Mouse (Mus musculus) kidney, postnatal 36 days (tissue): ENCODE measurements around the gene Gm28363.
"Not testable (repeated sequence)": the region's sequence is repeated elsewhere in the genome, so short reads cannot be mapped to it uniquely, and the experiment has no call there.

Experiments
- DNase-seq, 2 experiments: peaks; one replicate each; pipeline ENCODE4 v3.0.0; 2021 to 2022; ENCODE audit warnings: mixed read lengths in 2 of 2

The Gm28363 gene

GRCm38 (mm10) chr1:117696831-117697230, at the start of gene Gm28363:
Gene Gm28363, plus strand, starts transcription at chr1:117697131.
- DNase-seq: not testable (repeated sequence)

DNA sequence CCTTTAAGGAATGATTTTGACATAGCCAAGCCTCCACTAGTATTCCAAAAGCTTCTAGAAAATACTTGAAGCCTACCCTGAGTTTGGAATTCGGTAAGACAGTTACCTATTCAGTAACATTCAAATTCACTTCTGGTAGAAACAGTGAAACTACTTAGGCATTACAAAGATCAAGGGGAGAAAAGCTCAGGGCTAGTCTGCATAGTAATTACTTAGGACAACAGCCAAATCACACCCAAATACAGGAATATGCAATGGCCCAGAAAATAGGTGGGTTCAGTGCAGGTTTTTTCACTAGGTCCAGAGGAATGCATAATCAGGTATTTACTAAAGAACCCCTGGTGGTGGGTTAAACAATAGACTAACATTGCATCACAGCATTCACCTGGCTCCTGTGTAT, 46.7 kb upstream of the Gm28363 start:
- not testable (repeated sequence) for DNase-seq
